Mouse (Mus musculus) forebrain, embryonic 14.5 days (tissue): ENCODE data around the gene Sgpp1. TPM values are rescaled to one million over a fixed set of nuclear protein-coding genes. Genes with fewer than 3 reads are reported as not detected.
"Not testable (repeated sequence)": the region's sequence is repeated elsewhere in the genome, so short reads cannot be mapped to it uniquely, and the experiment has no call there.

ENCODE experiments used
- ATAC-seq: fragments of 200-750 bp; cut with Nextera tagmentation; 2 replicates; pipeline ENCODE4 v1.8.0; 2017; ENCODE audit warnings: mild to moderate bottlenecking, moderate library complexity
- DNase-seq: peaks from one replicate; pipeline ENCODE4 v3.0.0-alpha.2; 2015; ENCODE audit warnings: low spot score
- H3K27ac ChIP-seq: fragments of 300-500 bp; sonication (generic); 2 replicates; pipeline ENCODE4 v1.5.1; 2014; ENCODE audit warnings: low read depth, mild to moderate bottlenecking, control low read depth, low read length, moderate library complexity
- H3K27me3 ChIP-seq: fragments of 300-500 bp; sonication (generic); replicated peaks from 2 replicates; pipeline ENCODE4 v1.6.1; 2014; ENCODE audit warnings: low read length, control low read depth, mixed read lengths; ENCODE audit not compliant: control insufficient read depth, insufficient read depth
- H3K36me3 ChIP-seq: fragments of 300-500 bp; sonication (generic); 2 replicates; pipeline ENCODE4 v1.6.1; 2014; ENCODE audit warnings: low read length, control low read depth; ENCODE audit not compliant: control insufficient read depth, insufficient read depth
- H3K4me1 ChIP-seq: fragments of 300-500 bp; sonication (generic); 2 replicates; pipeline ENCODE4 v1.6.1; 2014; ENCODE audit warnings: antibody characterized with exemption, low read length, control low read depth; ENCODE audit not compliant: control insufficient read depth, insufficient read depth
- H3K4me2 ChIP-seq: fragments of 300-500 bp; sonication (generic); 2 replicates; pipeline ENCODE4 v1.6.1; 2014; ENCODE audit warnings: mild to moderate bottlenecking, control low read depth, low read length
- H3K4me3 ChIP-seq: fragments of 300-500 bp; sonication (generic); 2 replicates; pipeline ENCODE4 v1.5.1; 2014; ENCODE audit warnings: low read depth, low read length, control low read depth
- H3K9ac ChIP-seq: fragments of 300-500 bp; sonication (generic); 2 replicates; pipeline ENCODE4 v1.6.1; 2014; ENCODE audit warnings: mild to moderate bottlenecking, low read length, control low read depth, moderate library complexity
- H3K9me3 ChIP-seq: fragments of 300-500 bp; sonication (generic); replicated peaks from 2 replicates; pipeline ENCODE4 v1.6.1; 2016; ENCODE audit warnings: low read length, control low read depth, mixed read lengths; ENCODE audit not compliant: control insufficient read depth
- WGBS: fragments of 180-500 bp; shearing (Covaris S2); extraction: QIAGEN DNeasy Blood & Tissue Kit; methylation state at CpG from one replicate; pipeline ENCODE4 v1.1.7; 2014; 5-methylcytosine and 5-hydroxymethylcytosine counted together
- polyA plus RNA-seq: library from polyadenylated mRNA; unstranded; fragments of >200 nt; fragmentation: Nextera tagmentation; extraction: Ambion mirVana; gene quantifications from 2 replicates; pipeline ENCODE4 v1.2.1, GENCODE M21; 2014

Gene Sgpp1
- polyA plus RNA-seq, 1 experiment from 2014 or later = 17.3 TPM

DNA sequence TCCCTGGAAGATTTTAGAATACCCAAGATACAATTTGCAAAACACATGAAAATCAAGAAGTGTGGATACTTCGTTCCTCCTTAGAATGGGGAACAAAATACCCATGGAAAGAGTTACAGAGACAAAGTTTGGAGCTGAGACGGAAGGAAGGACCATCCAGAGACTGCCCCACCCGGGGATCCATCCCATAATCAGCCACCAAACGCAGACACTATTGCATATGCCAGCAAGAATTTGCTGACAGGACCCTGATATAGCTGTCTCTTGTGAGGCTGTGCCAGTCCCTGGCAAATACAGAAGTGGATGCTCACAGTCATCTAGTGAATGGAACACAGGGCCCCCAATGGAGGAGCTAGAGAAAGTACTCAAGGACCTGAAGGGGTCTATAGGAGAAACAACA lies 51.5 kb downstream of the Sgpp1 start:
- not testable (repeated sequence) for H3K9ac ChIP-seq, H3K4me1 ChIP-seq, H3K27ac ChIP-seq, ATAC-seq, H3K4me3 ChIP-seq, H3K27me3 ChIP-seq, H3K4me2 ChIP-seq, DNase-seq, H3K9me3 ChIP-seq, H3K36me3 ChIP-seq
- WGBS = 87% methylated on average over 4 of the region's 4 CpGs

DNA sequence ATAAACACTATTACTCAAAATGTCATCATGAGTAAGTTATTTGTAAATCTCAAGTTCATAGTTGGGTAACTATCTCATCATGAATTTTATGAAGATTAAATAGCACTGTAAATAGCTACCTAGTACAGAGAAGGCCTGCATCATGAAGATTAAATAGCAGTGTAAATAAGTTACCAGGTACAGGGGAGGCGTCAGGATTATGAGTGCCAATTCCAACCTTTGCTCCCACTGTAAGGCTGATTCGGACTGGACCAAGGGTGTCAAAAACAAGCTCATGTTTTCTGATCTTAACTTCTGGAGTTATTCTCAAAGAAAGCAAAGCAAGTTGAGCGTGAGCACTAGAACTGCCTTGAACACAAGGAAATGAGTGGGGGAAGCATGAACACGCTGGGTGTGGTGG lies 51.9 kb downstream of the Sgpp1 start:
- H3K4me1 ChIP-seq = no peaks in the 10 kb centered on the region
- no peak overlapping the region for H3K4me3 ChIP-seq
- no peak overlapping the region for H3K4me2 ChIP-seq
- WGBS = 96% methylated on average over 4 of the region's 4 CpGs
- no peak for ATAC-seq
- no peak for DNase-seq
- H3K27ac ChIP-seq = no peak overlapping the region
- no peaks in the 10 kb centered on the region for H3K27me3 ChIP-seq
- H3K36me3 ChIP-seq = no peaks in the 10 kb centered on the region
- H3K9ac ChIP-seq = no peak overlapping the region
- H3K9me3 ChIP-seq = no peaks in the 10 kb centered on the region

GRCm38 (mm10) chr12:75682842-75683241 lies 52.7 kb downstream of the Sgpp1 start:
- Histone ChIP-seq H3K27ac (no peak overlapping the region), H3K9ac (no peak overlapping the region), H3K4me1 (no peaks in the 10 kb centered on the region), H3K9me3 (no peaks in the 10 kb centered on the region), H3K4me3 (no peak overlapping the region), H3K36me3 (no peaks in the 10 kb centered on the region), H3K27me3 (no peaks in the 10 kb centered on the region), H3K4me2 (no peak overlapping the region)
- WGBS = 82% methylated on average over 2 of the region's 2 CpGs
- DNase-seq (no peak), ATAC-seq (no peak)

DNA sequence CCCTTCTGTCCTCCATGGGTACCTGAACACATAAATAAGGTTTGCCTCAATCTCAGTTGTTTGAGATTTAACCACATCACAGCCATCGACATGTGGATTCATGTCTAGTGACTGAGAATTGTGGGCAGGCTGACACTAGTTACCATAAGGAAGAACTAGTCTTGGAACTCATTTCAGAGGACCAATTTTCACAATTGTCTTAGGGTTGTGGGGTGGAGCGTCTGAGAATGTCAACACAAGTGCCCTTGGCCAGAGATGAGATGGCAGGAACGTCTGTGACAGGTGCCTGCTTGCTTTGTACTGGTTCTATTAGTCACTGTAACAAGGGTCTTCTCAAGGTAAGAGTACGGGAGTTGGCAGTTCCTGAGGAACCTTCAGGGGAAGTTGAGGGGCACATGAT lies 54.4 kb downstream of the Sgpp1 start:
- ATAC-seq (no peak), DNase-seq (no peak)
- Histone ChIP-seq H3K4me1 (no peaks in the 10 kb centered on the region), H3K4me3 (no peak overlapping the region), H3K9me3 (no peaks in the 10 kb centered on the region), H3K4me2 (no peak overlapping the region), H3K9ac (no peak overlapping the region), H3K27ac (no peak overlapping the region), H3K27me3 (no peaks in the 10 kb centered on the region), H3K36me3 (no peaks in the 10 kb centered on the region)
- 79% methylated on average over 4 of the region's 4 CpGs for WGBS

- Histone ChIP-seq H3K9ac (no peak overlapping the region), H3K27me3 (no peaks in the 10 kb centered on the region), H3K4me2 (no peak overlapping the region), H3K27ac (no peak overlapping the region), H3K4me1 (no peaks in the 10 kb centered on the region), H3K36me3 (no peaks in the 10 kb centered on the region), H3K4me3 (no peak overlapping the region), H3K9me3 (no peaks in the 10 kb centered on the region)
- ATAC-seq (no peak), DNase-seq (no peak)
- 97% methylated on average over 4 of the region's 4 CpGs for WGBS
These were observed 57.1 kb downstream of the Sgpp1 start for GRCm38 (mm10) chr12:75678393-75678792.

DNA sequence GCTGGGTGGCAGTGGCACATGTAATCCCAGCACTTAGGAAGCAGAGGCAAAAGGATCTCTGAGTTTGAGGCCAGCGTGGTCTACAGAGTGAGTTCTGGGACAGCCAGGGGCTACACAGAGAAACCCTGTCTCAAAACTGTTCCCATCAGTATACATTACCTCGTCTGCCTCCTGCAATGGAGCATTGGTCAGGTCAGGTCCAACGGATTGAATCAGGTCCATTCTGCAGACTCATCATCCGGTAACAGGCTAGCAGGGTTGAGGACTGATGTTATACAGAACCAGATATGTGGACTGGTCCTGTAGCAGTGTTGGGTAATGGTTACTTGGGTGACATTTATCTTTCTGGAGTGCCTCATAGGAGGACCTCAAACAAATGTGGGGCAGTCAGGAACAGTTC lies 62.9 kb downstream of the Sgpp1 start:
- no peak for DNase-seq
- H3K36me3 ChIP-seq = no peaks in the 10 kb centered on the region
- no peaks in the 10 kb centered on the region for H3K9me3 ChIP-seq
- ATAC-seq = no peak
- H3K4me2 ChIP-seq = no peak overlapping the region
- H3K27me3 ChIP-seq = no peaks in the 10 kb centered on the region
- H3K4me3 ChIP-seq = no peak overlapping the region
- peaks cover 12% of the 10 kb centered on the region for H3K4me1 ChIP-seq
- 93% methylated on average over 4 of the region's 4 CpGs for WGBS
- H3K9ac ChIP-seq = no peak overlapping the region
- H3K27ac ChIP-seq = no peak overlapping the region

DNA sequence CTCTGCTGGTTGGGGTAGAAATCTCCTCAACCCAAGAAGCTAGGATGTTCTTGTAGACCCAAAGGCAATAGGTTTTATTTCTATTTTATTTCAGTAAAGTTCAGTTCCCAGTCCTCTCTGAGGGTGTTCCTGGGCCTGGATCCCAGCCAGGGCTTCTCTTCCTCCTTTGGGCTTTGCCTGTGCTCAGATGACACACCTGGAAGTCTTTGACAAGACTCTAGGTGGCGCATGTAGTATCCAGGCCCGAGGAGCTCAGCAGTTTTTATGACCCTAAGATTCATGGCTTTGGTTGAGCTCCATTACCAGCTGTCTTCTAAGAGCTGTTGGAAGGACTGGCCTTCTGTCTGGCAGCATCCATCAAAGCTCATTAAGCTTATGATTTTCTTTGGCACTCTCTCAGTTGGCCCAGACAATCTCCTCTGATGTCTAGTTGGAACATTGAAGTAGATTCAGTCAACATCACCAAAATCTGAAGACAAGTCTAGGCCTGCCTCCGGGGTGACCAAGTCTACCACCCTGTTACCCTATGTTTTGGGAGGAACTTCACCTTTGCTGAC lies 63.7 kb downstream of the Sgpp1 start:
- H3K27me3 ChIP-seq = no peaks in the 10 kb centered on the region
- no peaks in the 10 kb centered on the region for H3K36me3 ChIP-seq
- no peak overlapping the region for H3K27ac ChIP-seq
- no peak overlapping the region for H3K4me2 ChIP-seq
- DNase-seq (no peak), ATAC-seq (no peak)
- peaks cover 12% of the 10 kb centered on the region for H3K4me1 ChIP-seq
- H3K9ac ChIP-seq = no peak overlapping the region
- no peaks in the 10 kb centered on the region for H3K9me3 ChIP-seq
- 79% methylated on average over 3 of the region's 3 CpGs for WGBS
- H3K4me3 ChIP-seq = no peak overlapping the region

- peak overlapping the region; percentile 87 for H3K4me2 ChIP-seq
- H3K27me3 ChIP-seq = no peaks in the 10 kb centered on the region
- WGBS = 93% methylated on average over 6 of the region's 6 CpGs
- H3K9me3 ChIP-seq = no peaks in the 10 kb centered on the region
- peak overlapping the region; percentile 62 for H3K9ac ChIP-seq
- H3K36me3 ChIP-seq = no peaks in the 10 kb centered on the region
- ATAC-seq (no peak), DNase-seq (no peak)
- H3K27ac ChIP-seq = no peak overlapping the region
- H3K4me3 ChIP-seq = peak overlapping the region; percentile 60
- peaks cover 12% of the 10 kb centered on the region for H3K4me1 ChIP-seq
These were observed 64.9 kb downstream of the Sgpp1 start for GRCm38 (mm10) chr12:75670611-75671010.

DNA sequence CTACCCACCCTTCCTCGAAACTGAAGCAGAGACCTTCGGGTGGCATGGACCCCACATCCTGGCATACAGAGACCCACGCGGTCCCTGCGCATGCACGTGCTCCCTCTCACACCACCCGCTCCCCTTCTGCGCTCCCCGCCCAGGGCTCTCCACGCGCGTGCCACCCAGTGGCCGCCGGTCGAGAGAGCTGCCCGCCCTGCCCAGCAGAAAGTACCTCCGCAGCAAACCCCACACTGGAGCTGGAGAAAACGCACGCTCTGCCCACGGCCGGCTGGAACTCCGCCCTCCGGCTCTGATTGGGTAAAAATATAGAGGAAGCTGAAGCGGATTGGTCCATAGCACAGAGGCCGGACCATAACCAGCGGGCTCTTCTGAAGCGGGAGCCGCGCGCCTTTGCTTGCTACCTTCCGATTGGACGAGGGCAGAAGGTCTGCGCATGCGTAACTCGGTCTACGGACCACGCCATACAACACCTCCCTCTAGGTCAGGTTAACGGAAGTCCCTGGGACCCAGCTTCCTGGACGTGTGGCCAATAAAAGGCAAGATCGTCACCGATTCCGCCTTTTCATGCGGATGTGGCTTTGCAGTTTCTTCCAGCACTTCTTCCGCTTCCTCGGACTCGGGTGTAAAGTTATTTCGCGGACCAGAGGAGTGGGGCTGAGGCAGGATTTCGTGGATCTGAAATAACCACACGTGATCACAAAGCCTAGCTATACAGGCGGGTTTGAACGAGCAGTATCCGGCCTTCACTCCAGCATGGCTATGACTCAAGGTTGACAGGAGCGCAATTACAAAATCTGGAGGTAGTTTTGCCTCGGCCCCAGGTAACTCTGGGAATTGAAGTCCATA lies 66.0 kb downstream of the Sgpp1 start, which contains the start of gene Wdr89:
Gene Wdr89, minus strand, starts transcription at position 280 of the 849 bp plus-strand sequence.
- peak; percentile 99 for ATAC-seq
- H3K9ac ChIP-seq = peak within 1 kb of the TSS; percentile 75
- no peaks in the 10 kb centered on the region for H3K27me3 ChIP-seq
- WGBS = under 1% methylated on average over 55 of the region's 55 CpGs
- H3K9me3 ChIP-seq = no peaks in the 10 kb centered on the region
- peaks cover 12% of the 10 kb centered on the region for H3K4me1 ChIP-seq
- H3K4me2 ChIP-seq = peak within 1 kb of the TSS; percentile 88
- peak; percentile 100 for DNase-seq
- no peaks in the 10 kb centered on the region for H3K36me3 ChIP-seq
- peak within 1 kb of the TSS; percentile 60 for H3K4me3 ChIP-seq
- peak within 1 kb of the TSS; percentile 71 for H3K27ac ChIP-seq
